Mouse (Mus musculus) skeletal muscle tissue, postnatal 0 days (tissue): ENCODE results near the gene CT030661.1. TPM values are rescaled to one million over a fixed set of nuclear protein-coding genes. Genes with fewer than 3 reads are reported as not detected.

Experiments
- polyA plus RNA-seq: library from polyadenylated mRNA; unstranded; fragments of >200 nt; fragmentation: Nextera tagmentation; extraction: Ambion mirVana; gene quantifications from 2 replicates; pipeline ENCODE4 v1.2.1, GENCODE M21; 2015

The CT030661.1 gene
- 5.4 and 5.7 TPM in 2 replicates for polyA plus RNA-seq

GRCm38 (mm10) chr17:22314730-22315226 is at the start of gene CT030661.1:
Gene CT030661.1, minus strand, starts transcription at chr17:22314837.

GRCm38 (mm10) chr17:22361101-22361781 is 46.6 kb upstream of the CT030661.1 start, which contains the start of the genes Zfp944 and Zfp758:
Gene Zfp944, minus strand, starts transcription at chr17:22361400.
Gene Zfp758, plus strand, starts transcription at chr17:22361453.

Other genes starting within 250 kb of the CT030661.1 start
- 0.95 and 1.4 TPM in 2 replicates for gene Zfp947, start 148.6 kb downstream of the CT030661.1 start, polyA plus RNA-seq
- gene Zfp994, start 89.2 kb downstream of the CT030661.1 start, polyA plus RNA-seq = 1.2 and 1.4 TPM in 2 replicates
- 6.8 TPM in 2 replicates for gene Zfp944, start 46.6 kb upstream of the CT030661.1 start, polyA plus RNA-seq
- 6.6 and 7.4 TPM in 2 replicates for gene Zfp758, start 46.6 kb upstream of the CT030661.1 start, polyA plus RNA-seq
- 4.7 and 4.8 TPM in 2 replicates for gene Zfp946, start 109.4 kb upstream of the CT030661.1 start, polyA plus RNA-seq